Mouse (Mus musculus) layer of hippocampus, postnatal 14 days (tissue): ENCODE measurements around the gene Mrpl44. TPM values are rescaled to one million over a fixed set of nuclear protein-coding genes. Genes with fewer than 3 reads are reported as not detected.

Source experiments
- total RNA-seq, 2 experiments: library from RNA; stranded (reverse); gene quantifications; 2 replicates each; pipeline ENCODE4 v1.2.3; 2021

Mrpl44 gene
- total RNA-seq, 2 experiments from 2014 or later = 23.2 to 25.9 TPM

Other genes starting within 250 kb of the Mrpl44 start
- gene Ap1s3, start 104.0 kb upstream of the Mrpl44 start, total RNA-seq = 1 to 10 TPM; 1.4 to 3.3 TPM
- gene Wdfy1, start 125 bp downstream of the Mrpl44 start, total RNA-seq = 10 to 100 TPM; 37.9 to 39.1 TPM
- 100 to 1,000 TPM; 178 to 195 TPM for gene Serpine2, start 85.2 kb downstream of the Mrpl44 start, total RNA-seq